Mouse (Mus musculus) CD8-positive naive resting alpha-beta T cell, adult 2 months (primary cell): ENCODE results near the gene Abca6.

Source experiments
- DNase-seq, 2 experiments: peaks; one replicate each; pipeline ENCODE4 v3.0.0; 2022; ENCODE audit warnings: low read depth in 2 of 2, low spot score in 2 of 2

The Abca6 gene

DNA sequence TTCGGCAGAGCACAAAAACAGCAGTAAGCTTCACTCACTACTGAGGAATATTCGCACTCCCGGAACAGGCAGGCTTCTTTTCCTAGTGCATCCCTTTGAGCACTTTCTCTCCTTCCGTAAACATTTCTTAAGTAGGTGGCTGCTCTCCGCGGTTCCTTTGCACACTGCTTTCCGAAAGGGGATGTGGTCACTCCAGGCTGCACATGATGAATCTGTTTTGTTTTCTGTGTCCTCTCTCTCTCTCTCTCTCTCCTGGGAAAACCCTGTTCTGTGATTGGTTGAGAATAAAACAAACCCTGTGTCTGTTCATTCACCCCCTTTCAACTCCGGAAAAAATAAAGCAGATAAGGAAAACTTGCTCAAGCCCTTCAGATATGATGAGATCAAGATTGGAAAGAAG lies at the start of gene Abca6:
Abca6 (minus strand) TSS at position 243 of the 400 bp plus-strand sequence.
- no peak for DNase-seq

GRCm38 (mm10) chr11:110297917-110298533 lies 46.4 kb upstream of the Abca6 start:
- DNase-seq: no peak

GRCm38 (mm10) chr11:110290586-110290985 lies 39.0 kb upstream of the Abca6 start:
- no peak for DNase-seq

DNA sequence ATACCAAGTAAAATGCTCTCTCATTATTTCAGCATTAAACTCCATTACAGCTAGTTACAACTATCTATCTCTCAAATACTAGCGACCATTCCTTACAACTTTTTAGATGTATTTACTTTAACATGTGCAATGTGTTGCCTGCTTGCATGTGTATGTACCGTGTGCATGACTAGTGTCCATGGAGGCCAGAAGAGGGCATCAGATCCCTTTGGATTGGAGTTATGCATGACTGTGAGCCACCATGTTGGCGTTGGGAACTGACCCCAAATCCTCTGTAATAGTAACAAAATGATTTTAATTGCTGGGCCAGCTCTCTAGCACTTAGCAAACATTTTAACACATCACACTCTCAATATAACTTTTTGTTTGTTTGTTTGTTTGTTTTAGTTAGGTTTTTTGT lies 36.8 kb upstream of the Abca6 start:
- no peak for DNase-seq

GRCm38 (mm10) chr11:110287694-110288093 lies 36.1 kb upstream of the Abca6 start:
- DNase-seq: no peak

DNA sequence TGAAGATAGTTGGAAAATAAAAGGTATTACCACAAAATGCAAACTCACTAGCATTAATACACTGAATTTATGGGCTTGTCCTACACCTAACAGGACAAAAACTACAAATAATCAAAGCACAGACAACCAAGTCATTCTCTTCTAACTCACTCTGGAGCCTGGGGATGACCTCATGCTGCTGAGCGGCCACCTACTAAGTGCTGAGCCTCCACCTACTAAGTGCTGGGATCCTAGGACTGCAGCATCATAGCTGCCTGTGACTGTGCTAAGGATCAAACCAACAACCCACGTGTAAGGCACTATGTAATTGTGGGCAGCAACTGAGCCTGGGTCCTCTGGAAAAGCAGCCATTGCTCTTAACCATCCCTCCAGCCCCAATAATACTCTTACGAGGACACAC lies 34.8 kb upstream of the Abca6 start:
- no peak for DNase-seq

- DNase-seq: no peak
Observed at GRCm38 (mm10) chr11:110284849-110285248, 33.3 kb upstream of the Abca6 start.

- DNase-seq: no peak
Observed at GRCm38 (mm10) chr11:110284185-110284787, 32.7 kb upstream of the Abca6 start.

DNA sequence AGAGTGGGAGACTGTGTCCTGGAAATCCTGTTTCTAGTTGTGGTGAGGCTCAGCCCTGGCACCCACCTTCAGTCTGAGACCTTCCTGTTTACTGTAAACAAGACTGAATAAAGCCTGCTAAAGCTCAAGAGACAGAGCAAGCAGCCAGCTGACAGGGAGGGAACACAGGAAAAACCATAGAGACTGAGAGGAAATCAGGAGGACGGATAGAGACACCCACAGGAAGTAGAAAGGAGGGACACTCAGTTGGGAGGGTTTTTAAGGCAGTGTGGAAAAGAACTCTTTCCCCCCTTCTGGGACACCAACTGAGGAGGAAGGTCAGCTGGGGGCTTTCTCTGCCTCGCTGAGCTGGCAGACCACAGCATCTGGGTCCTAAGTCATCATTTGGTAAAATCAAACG lies 23.2 kb upstream of the Abca6 start:
- no peak for DNase-seq

- peak; percentile 23 to 50 for DNase-seq
Observed at GRCm38 (mm10) chr11:110271745-110272144, 20.2 kb upstream of the Abca6 start.

DNA sequence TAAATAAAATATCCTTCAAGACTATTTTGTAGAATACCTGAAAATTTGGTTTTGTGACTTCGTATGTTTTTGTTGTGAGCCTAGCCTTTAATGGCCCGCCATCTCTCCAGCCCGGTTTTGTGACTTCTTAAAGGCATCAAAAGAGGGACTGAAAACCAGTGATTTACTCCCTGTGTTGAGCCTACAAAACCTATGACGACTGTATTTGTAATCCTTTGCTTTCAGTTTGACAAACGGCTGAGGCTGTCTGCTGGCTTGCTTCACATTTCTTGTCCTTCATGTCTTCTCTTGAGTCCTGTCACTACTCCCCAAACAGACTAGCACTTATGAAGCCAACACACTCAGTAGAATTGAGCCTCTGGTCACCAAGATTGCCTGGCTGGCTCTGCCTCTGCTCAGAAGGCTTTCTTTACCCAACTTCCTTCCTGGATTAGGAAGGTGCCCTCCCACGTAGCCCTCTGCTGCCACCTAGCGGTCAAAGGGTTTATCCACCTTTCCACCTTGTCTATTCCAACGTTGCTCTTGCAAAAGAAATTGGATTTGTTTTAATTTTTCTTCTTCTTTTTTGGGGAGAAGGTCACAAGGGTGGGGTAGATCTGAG lies 16.8 kb upstream of the Abca6 start:
- peak; percentile 80 to 87 for DNase-seq

DNA sequence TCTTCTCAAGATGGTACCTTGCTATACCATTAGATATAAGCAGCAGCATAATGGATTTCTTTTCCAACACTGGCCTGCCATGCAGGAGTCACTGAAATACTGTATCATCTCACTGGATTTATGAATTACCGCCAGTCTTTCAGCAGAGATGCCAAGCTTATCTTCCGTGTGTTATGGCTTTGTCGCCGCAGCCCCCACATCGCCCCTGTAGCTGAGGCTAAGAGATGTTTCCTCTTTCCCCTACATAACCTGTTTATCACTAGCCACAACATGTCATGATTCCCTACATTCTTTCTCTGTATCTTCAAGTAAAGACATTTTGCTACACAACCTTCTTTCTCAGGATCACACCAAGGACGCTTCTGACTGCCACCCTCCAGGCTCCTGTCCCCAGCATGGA lies 15.7 kb upstream of the Abca6 start:
- no peak for DNase-seq

DNA sequence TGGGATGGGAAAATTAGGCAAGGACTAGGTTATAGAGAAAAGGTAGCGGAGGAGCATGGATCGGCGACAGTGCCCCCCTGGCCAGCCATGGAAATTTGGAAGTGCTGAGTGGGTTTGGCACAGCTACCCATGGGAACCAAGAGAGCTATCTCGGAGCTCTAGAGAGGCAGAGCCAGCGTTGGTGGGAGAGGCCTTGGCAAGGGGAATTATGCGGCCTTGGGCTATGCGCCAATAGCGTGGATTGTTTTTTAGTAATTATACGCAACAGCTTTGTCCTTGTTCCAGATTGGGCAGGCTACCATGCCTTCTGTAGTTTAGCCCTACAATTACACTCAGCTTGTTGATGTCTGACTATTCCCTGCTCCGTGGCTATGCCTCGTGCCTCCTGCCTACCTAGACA lies 15.2 kb upstream of the Abca6 start:
- no peak for DNase-seq

- DNase-seq: no peak
Observed at GRCm38 (mm10) chr11:110261867-110262266, 10.3 kb upstream of the Abca6 start.

DNA sequence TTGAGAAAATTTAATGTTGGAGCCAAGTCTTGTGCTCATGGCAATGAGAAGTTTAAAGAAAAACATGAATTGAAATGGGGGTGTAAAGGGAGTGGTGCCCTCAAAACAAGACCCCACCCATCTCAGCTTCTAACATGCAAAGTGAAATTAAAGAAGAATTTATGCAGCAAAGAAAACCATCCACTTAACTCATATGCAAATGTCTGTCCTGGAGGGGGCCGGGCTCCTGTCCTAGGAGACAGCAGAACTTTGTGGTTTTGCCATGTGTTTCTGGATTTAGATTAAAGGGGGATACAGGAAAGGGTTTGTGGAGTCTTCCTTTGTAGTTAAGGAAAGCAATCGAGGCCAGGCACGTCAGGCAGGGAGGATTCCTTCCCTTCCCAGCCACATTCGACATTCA lies 6.3 kb upstream of the Abca6 start:
- DNase-seq: no peak

DNA sequence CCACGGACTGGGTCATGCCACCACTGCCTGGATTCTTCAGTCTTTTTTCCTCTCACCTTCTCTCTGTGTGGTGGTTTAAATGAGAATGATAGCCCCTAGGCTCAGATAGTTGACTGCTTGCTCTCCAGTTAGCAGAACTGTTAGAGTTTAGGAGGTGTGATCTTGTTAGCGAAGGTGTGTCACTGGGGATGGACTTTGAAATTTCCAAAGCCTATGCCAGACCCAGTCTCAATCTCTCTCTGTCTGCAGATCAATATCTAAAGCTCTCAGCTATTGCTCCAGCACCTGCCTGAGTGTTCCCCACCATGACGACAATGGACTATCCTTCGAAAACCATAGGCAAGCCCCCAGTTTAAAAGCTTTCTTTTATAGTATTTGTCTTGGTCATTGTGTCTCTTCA lies 5.5 kb upstream of the Abca6 start:
- no peak for DNase-seq

GRCm38 (mm10) chr11:110252256-110252655 lies 680 bp upstream of the Abca6 start:
- no peak for DNase-seq

DNA sequence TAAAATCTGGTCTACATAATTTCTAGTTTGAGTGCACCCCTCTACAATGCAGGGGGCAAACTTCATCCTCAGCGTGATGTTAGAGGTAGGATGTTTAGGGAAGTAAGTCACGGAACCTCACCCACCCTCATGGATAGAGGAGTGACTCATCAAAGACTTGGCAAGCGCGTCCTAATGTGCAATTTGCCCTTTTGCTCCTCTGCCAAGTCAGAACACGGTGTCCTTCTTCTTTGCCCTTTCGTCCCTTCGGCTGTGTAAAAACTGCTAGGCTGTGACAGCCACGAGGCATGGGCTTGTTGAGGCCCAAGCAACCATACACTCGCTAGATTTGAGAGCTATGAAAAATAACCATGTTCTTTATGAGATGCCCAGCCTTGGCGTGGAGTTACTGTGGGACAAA lies 6.8 kb downstream of the Abca6 start:
- no peak for DNase-seq

DNA sequence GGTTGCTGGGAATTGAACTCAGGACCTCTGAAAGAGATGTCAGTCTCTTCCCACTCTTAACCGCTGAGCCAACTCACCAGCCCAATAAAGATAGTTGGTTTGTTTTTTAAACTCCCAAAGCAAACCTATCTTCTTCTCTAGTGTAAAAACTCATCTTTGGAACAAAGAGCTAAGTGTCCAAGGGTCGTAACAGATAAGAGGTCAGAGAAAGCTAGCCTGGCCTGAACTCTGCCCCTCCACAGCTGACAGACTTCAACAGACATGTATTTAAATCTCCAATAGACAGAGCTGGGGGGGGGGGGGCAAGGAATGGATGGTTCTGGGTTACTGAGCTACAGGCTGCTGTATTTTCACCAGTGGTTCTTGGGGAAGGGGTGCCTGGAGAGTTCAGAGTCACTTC lies 14.1 kb downstream of the Abca6 start:
- DNase-seq: no peak

GRCm38 (mm10) chr11:110232975-110233374 lies 18.6 kb downstream of the Abca6 start:
- no peak for DNase-seq

GRCm38 (mm10) chr11:110217118-110217517 lies 34.5 kb downstream of the Abca6 start:
- DNase-seq: no peak

- DNase-seq: no peak
Observed at GRCm38 (mm10) chr11:110203930-110204329, 47.6 kb downstream of the Abca6 start.

- DNase-seq: no peak
Observed at GRCm38 (mm10) chr11:110198882-110199281, 52.7 kb downstream of the Abca6 start.
